Mouse (Mus musculus) gastrocnemius, postnatal 4 days (tissue): ENCODE measurements at regions not wholly inside any gene's neighbourhood (a gene's known extent, or its start where the extent isn't known, plus 50 kb on each side); places are given as distances from the start of the nearest gene placed in this dataset.

Experiments used
- DNase-seq, 2 experiments: peaks; one replicate each; pipeline ENCODE4 v3.0.0; 2021 to 2022; ENCODE audit warnings: low spot score in 2 of 2, mixed read lengths in 2 of 2

GRCm38 (mm10) chr10:96783966-96784365, 167.2 kb downstream of the Btg1 start:
- DNase-seq = no peak

DNA sequence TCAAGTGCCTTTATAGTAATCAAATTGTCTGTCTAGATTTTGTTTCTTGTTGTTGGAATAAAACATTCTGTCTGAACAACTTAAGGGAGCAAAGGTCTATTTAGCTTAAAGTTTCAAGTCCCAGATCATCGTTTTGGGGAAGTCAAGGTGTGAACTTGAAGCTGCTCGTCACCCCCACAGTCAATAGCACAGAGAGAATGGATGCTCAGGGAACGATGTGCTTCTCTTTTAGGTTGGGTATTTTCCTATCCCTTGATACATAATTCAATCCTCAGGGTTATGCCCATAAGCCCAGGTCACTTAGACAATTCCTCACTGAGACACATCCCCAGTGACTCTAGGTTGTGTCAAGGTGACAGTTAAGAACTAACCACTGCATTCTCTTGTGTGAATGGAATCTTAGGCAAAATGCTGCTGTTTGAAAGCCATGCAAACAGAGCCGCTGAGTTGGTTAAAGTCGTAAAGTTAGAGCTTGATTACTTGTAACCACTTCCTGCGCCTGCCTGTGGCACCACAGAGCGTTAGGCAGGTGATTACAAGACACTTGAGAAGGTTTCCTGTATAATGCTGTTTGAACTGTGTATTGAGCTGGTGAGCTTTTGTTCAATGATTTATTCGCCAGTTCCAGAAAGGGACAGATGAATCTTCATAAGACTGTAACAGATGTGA, 170.2 kb downstream of the Btg1 start:
- no peak for DNase-seq

GRCm38 (mm10) chr10:96787572-96787946, 170.8 kb downstream of the Btg1 start:
- DNase-seq = no peak

GRCm38 (mm10) chr10:96788352-96789016, 171.7 kb downstream of the Btg1 start:
- DNase-seq = no peak

DNA sequence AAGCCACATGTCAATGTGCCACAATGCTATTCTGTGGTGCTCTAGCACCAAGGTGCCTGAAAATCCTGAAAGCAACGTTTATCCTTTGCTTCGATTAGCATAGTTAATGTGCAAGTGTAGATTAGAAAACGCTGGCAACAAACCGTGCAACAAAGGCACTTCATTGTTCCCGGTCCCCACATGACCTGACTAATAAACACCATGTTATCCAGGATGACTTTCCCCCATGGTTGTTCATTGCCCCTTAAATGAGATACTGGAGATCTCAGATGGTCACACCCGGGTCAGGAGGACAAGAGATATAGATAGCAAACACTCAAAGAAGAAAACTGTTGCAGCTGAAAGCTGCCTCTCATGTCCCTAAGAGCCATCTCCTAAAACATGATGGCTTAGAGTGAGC, 180.3 kb downstream of the Btg1 start:
- DNase-seq = no peak

DNA sequence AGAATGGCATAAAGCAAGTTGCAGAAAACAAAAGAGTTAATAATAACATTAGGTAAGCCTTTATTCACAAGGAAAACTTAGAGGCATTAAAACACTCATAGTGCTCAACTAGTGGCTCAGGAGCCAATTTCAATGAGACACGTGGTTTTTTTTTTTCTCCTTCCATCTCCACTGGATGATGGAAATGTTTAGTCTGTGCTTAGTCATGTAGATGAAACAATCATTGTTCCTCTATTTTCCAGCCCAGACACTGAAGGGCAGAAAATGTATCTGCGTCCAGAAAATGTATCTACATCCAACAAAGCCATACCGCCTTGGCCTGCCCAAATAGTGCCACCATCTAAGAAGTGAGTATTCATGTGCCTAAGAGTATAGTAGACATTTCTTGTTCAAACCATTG, 184.0 kb downstream of the Btg1 start:
- DNase-seq = no peak

DNA sequence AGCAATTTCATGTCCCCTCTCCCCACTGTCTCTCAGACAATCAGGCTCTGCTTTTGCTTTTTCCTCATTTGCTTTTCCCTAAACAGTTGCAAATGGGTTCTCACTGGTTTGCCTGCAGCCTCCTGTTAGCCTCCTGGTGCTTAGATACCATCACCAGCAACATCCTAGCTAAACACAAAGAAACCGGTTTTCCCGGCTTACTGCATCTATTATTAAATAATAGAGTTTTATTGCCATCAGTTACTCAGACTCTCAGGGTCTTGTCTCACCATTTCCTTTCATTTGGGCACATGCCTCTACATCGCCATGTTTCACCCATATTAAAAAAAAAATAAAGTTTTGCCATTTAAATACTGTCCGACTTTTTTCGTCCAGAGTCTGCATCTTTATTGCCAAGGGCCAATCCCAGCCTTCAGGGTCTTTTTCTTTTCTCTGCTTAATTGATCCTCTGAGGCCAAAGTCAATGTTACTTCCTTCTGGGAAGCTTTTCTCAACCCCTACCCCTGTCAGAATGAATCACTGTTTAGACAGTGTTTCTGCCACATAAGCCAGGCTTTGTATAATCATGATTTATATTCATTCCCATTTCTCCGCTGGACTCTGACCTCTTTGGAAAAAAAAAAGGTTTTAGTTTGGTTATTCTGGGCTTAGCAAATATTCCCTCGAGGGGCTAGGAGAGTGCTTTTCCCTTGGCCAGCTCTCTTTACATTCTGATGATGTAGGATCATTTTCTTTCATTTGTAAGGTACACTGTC, 187.4 kb downstream of the Btg1 start:
- no peak for DNase-seq

GRCm38 (mm10) chr10:96806579-96806978, 189.8 kb downstream of the Btg1 start:
- DNase-seq = no peak

DNA sequence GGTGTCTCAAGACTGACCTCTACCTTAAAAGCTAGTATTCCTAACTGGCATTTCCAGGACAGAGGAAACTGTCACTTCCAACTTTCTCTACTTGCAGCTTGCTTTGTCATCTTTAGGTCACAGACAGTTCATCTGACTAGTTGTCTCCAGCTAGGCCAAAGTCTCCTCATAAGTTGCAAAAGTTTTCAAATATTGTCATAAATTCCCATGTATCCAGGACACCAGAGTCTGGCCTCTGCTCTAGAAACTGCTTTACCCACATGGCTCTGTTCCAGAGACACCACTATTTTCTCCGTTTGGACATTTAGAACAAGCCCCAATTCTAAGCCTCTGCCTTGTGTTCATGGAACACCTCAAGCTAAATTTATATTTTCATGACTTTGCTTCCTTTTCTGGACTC, 205.0 kb downstream of the Btg1 start:
- no peak for DNase-seq

- peak in 1 of 2 experiments; percentile 40 for DNase-seq
Measured at GRCm38 (mm10) chr10:96822344-96823335, 205.8 kb downstream of the Btg1 start.

DNA sequence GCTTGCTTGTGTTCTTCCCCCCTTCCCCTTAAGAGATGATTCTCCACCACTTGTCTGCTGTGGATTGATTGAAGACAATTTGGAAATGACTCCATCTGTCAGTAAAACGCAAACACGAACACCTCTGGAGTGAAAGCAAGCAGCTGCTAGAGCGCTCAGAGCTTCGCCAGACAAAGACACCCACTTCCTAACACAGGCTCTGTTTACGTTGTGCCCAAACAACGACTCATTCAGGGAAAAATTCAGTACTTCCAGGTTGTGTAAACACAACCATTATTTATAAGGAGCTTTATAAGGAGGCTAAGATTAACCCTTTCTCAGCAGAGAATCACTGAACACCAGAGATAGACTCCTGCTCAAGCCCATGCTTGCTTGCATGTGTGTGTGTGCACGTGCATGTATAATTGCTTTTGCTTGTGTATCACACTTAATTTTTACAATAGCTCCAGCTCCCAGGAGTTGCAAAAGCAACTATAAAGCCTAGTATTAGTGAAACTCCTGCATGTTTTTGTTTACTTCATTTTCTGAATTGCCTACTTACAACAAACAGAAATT, 209.5 kb downstream of the Btg1 start:
- DNase-seq = no peak

DNA sequence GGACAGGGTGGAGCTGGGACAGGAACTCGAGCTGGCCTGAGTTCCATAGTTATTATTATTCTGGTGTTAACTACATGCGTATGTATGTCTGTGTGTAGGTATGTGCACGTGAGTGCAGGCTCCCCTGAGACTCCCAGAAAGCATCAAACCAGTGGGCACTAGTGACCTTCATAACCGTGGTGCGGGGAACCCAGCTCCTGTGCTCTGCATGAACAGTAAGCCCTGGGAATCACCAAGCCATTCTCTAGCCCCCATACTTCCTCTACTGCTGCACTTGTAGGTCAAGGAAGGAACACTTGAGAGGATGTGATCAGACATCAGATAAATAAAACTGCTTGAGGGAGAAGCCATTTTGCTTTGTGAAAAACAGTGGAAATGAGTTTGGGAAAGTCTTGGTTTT, 211.2 kb downstream of the Btg1 start:
- no peak for DNase-seq

DNA sequence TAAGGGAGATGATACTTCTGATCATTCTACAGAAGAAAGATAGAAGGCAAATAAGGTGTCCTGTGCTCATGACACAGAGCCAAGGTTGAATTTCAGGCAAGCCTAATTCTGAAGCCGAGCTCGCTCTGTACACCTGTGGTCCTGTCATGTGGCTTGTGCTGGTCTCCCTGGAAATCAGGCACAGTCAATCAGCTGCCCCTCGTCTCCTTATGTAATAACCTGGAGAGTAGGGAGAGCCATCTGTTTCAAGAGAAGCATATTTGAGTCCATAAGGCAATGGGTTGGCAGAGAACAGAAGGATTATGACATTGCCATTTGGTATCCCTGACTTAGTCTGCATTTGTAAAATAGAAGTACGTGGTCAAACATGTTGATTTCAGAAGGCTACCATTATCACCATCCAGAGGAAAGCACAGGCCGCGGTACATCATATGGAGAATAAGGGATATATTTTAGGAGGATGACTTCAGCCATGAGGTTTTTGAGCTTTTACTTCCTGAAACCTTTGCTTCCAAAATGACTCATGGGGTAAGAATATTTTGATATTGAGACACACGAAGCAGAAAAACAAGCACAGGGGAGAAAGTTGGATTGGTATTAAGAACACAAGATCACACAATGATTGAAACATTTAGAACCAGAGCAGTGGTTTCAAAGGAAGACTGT, 211.9 kb downstream of the Btg1 start:
- DNase-seq = no peak

- no peak for DNase-seq
Measured at GRCm38 (mm10) chr10:96831071-96831470, 214.3 kb downstream of the Btg1 start.

GRCm38 (mm10) chr10:96837230-96837629, 220.4 kb downstream of the Btg1 start:
- DNase-seq = no peak

DNA sequence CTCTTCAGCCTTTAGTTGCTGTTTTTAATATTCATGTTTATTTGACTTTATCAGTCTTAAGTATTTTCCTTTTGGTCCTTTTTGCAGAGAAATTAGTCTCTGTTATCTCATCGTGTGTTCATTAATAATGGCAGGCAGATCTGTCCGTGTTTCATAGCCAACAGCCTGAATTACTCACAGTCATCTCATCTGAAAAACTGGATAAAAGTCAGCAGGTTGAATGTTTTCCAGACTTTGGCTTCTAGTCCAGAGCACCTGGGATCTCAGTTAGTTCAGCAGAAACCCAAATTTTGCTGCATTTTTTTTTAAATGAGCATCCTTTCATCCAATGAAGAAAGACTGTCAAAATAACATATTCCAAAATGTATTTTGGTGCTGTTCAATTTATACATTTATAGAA, 224.3 kb downstream of the Btg1 start:
- no peak for DNase-seq

- no peak for DNase-seq
Measured at GRCm38 (mm10) chr10:96841956-96842355, 225.2 kb downstream of the Btg1 start.

DNA sequence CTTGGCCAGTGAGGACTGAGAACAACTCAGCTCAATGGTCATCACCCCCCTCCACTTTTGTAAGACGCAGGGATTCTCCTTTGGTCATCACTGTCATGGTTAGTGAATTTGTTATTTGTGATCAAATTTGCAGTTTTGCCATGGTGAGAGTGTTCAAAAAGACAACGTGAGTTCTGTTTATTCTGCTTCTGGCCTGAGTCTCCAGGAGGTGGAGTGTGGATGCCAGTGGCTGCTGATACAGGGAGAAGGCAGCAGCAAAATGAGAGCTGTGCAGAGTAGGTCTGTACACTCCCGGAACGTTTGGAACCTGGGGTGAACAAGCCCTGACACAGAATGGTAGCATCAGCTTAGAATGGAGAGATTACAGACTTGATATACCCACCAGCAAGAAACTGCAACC, 229.1 kb downstream of the Btg1 start:
- no peak for DNase-seq

DNA sequence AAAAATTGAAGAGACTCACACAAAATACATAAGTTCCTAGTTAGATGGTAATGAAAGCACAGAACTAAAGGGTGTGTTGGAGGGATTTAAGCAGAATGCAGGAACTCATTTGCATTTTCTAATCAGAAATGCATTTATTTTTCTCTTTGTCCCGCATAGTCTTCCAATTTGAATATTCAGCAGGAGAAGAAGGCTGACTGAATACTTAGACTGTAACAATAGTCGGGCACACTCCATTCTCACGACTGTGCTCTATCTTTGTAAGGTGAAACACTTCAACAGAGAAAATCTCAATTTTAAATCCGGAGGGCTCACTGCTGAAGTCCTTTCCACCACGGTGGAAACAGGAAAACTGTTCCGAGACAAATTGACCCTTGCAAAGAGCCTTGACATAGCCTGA, 230.2 kb downstream of the Btg1 start:
- DNase-seq = no peak

GRCm38 (mm10) chr10:96847433-96848165, 230.8 kb downstream of the Btg1 start:
- peak in 1 of 2 experiments; percentile 28 for DNase-seq
